Mouse (Mus musculus): ENCODE results near the gene Trp53. TPM values are rescaled to one million over a fixed set of nuclear protein-coding genes. Genes with fewer than 3 reads are reported as not detected.

The Trp53 gene
- total and polyA plus RNA-seq, 3 experiments, result 76.4 to 212 TPM; not detected in 1

DNA sequence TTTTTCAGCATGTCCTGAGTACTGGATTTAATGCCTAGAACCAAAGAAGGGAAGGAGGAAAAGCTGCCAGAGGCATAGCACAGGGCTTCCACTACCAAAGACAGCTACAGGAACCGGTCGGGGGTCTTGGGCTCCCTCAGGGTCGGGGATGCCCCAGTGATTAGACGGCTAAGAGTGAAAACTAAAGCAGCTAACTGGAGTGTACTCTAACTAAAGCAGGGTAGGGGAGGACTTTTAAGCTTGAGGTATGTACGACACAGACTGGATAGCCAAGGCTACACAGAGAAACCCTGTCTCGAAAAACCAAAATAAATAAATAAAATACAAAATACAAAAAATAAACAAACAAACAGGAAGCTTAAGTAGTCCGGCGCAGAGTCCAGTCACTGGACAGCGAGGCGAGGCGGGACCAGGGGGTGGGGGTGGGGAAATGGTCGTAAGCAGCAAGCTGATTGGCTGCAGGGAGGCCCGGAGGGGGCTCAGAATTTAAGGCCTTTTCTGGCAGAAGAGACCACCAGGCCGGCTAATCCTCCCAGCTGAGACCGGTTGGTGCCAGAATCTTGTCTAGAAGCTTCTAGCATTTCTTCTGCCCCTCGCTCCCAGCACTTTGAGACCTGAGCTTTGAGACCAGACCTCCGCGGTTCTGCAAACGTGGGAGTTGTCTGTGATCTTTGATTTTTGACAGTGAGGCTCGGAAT, 41.6 kb downstream of the Trp53 start, which contains the start of gene Sat2:
Gene Sat2, plus strand, starts transcription at position 454 of the 698 bp plus-strand sequence.
- Histone ChIP-seq H3K27me3 (ENCODE audit: control insufficient read depth in 1 of 2, insufficient read depth in 2 of 2, low read length in 2 of 2) (no peaks in the 10 kb centered on the region), H3K4me3 (ENCODE audit: control insufficient read depth in 1 of 2, insufficient read depth in 1 of 2, low read depth in 2 of 2, low read length in 2 of 2) (no peak within 1 kb of the TSS), H3K4me1 (ENCODE audit: control insufficient read depth in 1 of 2, insufficient read depth in 2 of 2, low read length in 2 of 2) (peaks cover 6 to 12% of the 10 kb centered on the region in 2 experiments), H3K9me3 (replicated peaks; ENCODE audit: insufficient read depth, low read length) (no peaks in the 10 kb centered on the region), H3K79me2 (ENCODE audit: control insufficient read depth, insufficient read depth, low read length, poor library complexity) (no peaks in the 10 kb centered on the region), H3K9ac (ENCODE audit: control insufficient read depth, low read depth, low read length, poor library complexity, severe bottlenecking) (0 out of 2 replicates have a peak within 1 kb of the TSS, but pooled peaks have one; percentile 20), H3K27ac (ENCODE audit: control insufficient read depth, low read depth, low read length) (peak within 1 kb of the TSS; percentile 26), H3K36me3 (ENCODE audit: control insufficient read depth in 1 of 2, insufficient read depth in 2 of 2, low read length in 2 of 2) (peaks cover 0 to 10% of the 10 kb centered on the region in 2 experiments; a peak in 2 of 4 replicates)
- TF ChIP-seq POLR2A (IDR thresholded peaks at IDR 0.05; ENCODE audit: control insufficient read depth in 1 of 2, insufficient read depth in 1 of 2, low read depth in 1 of 2, low read length in 2 of 2, poor library complexity in 1 of 2) (no peak), BHLHE40 (IDR thresholded peaks at IDR 0.05; ENCODE audit: borderline replicate concordance, low read depth, low read length) (no peak), UBTF (IDR thresholded peaks at IDR 0.05; ENCODE audit: borderline replicate concordance, insufficient read depth, low read depth, low read length) (no peak), MYC (IDR thresholded peaks at IDR 0.05; ENCODE audit: low read depth, low read length) (no peak), GABPA (IDR thresholded peaks at IDR 0.05; ENCODE audit: low read depth, low read length) (no peak)
- no peak for DNase-seq (ENCODE audit: low read depth, low spot score)

DNA sequence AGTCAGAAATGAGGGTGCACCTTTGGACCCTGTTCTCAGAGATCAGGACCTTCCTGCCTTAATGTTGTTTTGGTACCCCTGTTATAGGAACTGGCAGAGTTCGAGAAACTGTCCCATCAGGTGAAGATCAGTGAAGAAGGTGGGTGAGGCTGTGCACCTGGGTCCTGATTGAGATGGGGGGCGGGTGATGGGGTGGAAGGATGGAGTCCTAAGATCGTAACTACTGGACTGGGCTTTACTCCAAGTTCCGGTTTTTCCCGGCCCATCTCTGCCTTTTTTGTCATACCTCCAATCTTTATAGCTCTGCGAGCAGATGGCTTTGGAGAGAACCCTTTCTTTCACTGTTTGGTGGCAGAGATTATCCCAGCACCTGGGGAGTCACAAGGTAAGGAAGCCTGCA, 42.2 kb downstream of the Trp53 start:
- H3K9me3 ChIP-seq (replicated peaks; ENCODE audit: insufficient read depth, low read length), result no peaks in the 10 kb centered on the region
- peaks cover 0 to 10% of the 10 kb centered on the region in 2 experiments; a peak in 2 of 4 replicates for H3K36me3 ChIP-seq (ENCODE audit: control insufficient read depth in 1 of 2, insufficient read depth in 2 of 2, low read length in 2 of 2)
- no peaks in the 10 kb centered on the region for H3K27me3 ChIP-seq (ENCODE audit: control insufficient read depth in 1 of 2, insufficient read depth in 2 of 2, low read length in 2 of 2)
- DNase-seq (ENCODE audit: low read depth, low spot score), result no peak
- H3K27ac ChIP-seq (ENCODE audit: control insufficient read depth, low read depth, low read length), result no peak overlapping the region
- no peak overlapping the region for H3K4me3 ChIP-seq (ENCODE audit: control insufficient read depth in 1 of 2, insufficient read depth in 1 of 2, low read depth in 2 of 2, low read length in 2 of 2)
- TF ChIP-seq MYB (IDR thresholded peaks at IDR 0.05; ENCODE audit: low read depth, low read length) (no peak), POLR2AphosphoS2 (IDR thresholded peaks at IDR 0.05; ENCODE audit: low read length) (no peak), ETS1 (IDR thresholded peaks at IDR 0.05; ENCODE audit: low read depth, low read length) (no peak), TBP (IDR thresholded peaks at IDR 0.05; ENCODE audit: low read depth, low read length) (no peak), GATA1 (IDR thresholded peaks at IDR 0.05; ENCODE audit: low read depth, low read length) (no peak), CHD2 (IDR thresholded peaks at IDR 0.05; ENCODE audit: low read length) (no peak), ZKSCAN1 (IDR thresholded peaks at IDR 0.05; ENCODE audit: low read depth, low read length) (no peak), EP300 (IDR thresholded peaks at IDR 0.05; ENCODE audit: low read depth in 1 of 2, low read length in 2 of 2) (no peak)
- H3K4me1 ChIP-seq (ENCODE audit: control insufficient read depth in 1 of 2, insufficient read depth in 2 of 2, low read length in 2 of 2), result peaks cover 6 to 12% of the 10 kb centered on the region in 2 experiments
- H3K79me2 ChIP-seq (ENCODE audit: control insufficient read depth, insufficient read depth, low read length, poor library complexity), result no peaks in the 10 kb centered on the region
- no peak overlapping the region for H3K9ac ChIP-seq (ENCODE audit: control insufficient read depth, low read depth, low read length, poor library complexity, severe bottlenecking)

DNA sequence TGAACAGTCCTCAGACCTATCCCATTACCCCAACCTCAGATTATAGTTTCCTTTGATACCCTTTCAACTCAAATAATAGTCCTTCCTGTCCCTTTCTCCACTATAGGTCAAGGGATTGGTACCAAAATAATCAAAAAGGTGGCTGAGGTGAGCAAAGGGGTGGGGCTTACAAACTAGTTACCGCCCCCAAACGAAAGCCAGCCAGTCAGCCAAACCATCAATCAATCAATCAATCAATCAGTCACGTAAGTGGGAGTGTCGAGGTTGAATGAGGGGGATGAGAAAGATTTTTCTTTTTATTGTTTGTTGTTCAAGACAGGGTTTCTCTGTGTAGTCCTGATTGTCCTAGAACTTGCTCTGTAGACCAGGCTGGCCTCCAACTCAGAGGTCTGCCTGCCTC, 42.8 kb downstream of the Trp53 start:
- H3K9ac ChIP-seq (ENCODE audit: control insufficient read depth, low read depth, low read length, poor library complexity, severe bottlenecking), result no peak overlapping the region
- TF ChIP-seq HCFC1 (IDR thresholded peaks at IDR 0.05; ENCODE audit: low read depth, low read length), result no peak
- no peak for TF ChIP-seq ETS1 (IDR thresholded peaks at IDR 0.05; ENCODE audit: low read depth, low read length)
- TF ChIP-seq GATA1 (IDR thresholded peaks at IDR 0.05; ENCODE audit: low read depth, low read length), result no peak
- TF ChIP-seq MAFK (IDR thresholded peaks at IDR 0.05; ENCODE audit: borderline replicate concordance, low read depth, low read length), result no peak
- TF ChIP-seq POLR2AphosphoS5 (IDR thresholded peaks at IDR 0.05; ENCODE audit: borderline replicate concordance, low read depth, low read length), result no peak
- TF ChIP-seq SMC3 (IDR thresholded peaks at IDR 0.05; ENCODE audit: low read depth, low read length), result no peak
- TF ChIP-seq USF2 (IDR thresholded peaks at IDR 0.05; ENCODE audit: borderline replicate concordance in 1 of 2, insufficient read depth in 1 of 2, low read depth in 1 of 2, low read length in 2 of 2), result no peak
- no peak for TF ChIP-seq E2F4 (IDR thresholded peaks at IDR 0.05; ENCODE audit: borderline replicate concordance, low read depth, low read length)
- TF ChIP-seq NELFE (IDR thresholded peaks at IDR 0.05; ENCODE audit: low read depth, low read length), result no peak
- no peak for TF ChIP-seq RAD21 (IDR thresholded peaks at IDR 0.05; ENCODE audit: low read depth, low read length)
- TF ChIP-seq TCF12 (IDR thresholded peaks at IDR 0.05; ENCODE audit: low read depth, low read length), result no peak
- no peak for TF ChIP-seq MEF2A (IDR thresholded peaks at IDR 0.05; ENCODE audit: extremely low read depth, insufficient replicate concordance, low read depth, low read length, poor library complexity, severe bottlenecking)
- no peak for TF ChIP-seq MAZ (IDR thresholded peaks at IDR 0.05; ENCODE audit: low read depth, low read length)
- no peak for TF ChIP-seq MXI1 (IDR thresholded peaks at IDR 0.05; ENCODE audit: low read depth, low read length)

More for the DNA sequence above, 42.8 kb downstream of the Trp53 start:
- DNase-seq (ENCODE audit: low read depth, low spot score), result no peak
- Histone ChIP-seq H3K27me3 (ENCODE audit: control insufficient read depth in 1 of 2, insufficient read depth in 2 of 2, low read length in 2 of 2) (no peaks in the 10 kb centered on the region), H3K4me3 (ENCODE audit: control insufficient read depth in 1 of 2, insufficient read depth in 1 of 2, low read depth in 2 of 2, low read length in 2 of 2) (no peak overlapping the region), H3K4me1 (ENCODE audit: control insufficient read depth in 1 of 2, insufficient read depth in 2 of 2, low read length in 2 of 2) (peaks cover 6 to 12% of the 10 kb centered on the region in 2 experiments), H3K9me3 (replicated peaks; ENCODE audit: insufficient read depth, low read length) (no peaks in the 10 kb centered on the region), H3K27ac (ENCODE audit: control insufficient read depth, low read depth, low read length) (no peak overlapping the region), H3K36me3 (ENCODE audit: control insufficient read depth in 1 of 2, insufficient read depth in 2 of 2, low read length in 2 of 2) (peaks cover 0 to 10% of the 10 kb centered on the region in 2 experiments; a peak in 2 of 4 replicates), H3K79me2 (ENCODE audit: control insufficient read depth, insufficient read depth, low read length, poor library complexity) (no peaks in the 10 kb centered on the region)

Data from MEL (cell line).